Mouse (Mus musculus) lung, embryonic 16.5 days (tissue): ENCODE measurements around the gene Gsta3. TPM values are rescaled to one million over a fixed set of nuclear protein-coding genes. Genes with fewer than 3 reads are reported as not detected.

Experiments used
- ATAC-seq: fragments of 200-750 bp; cut with Nextera tagmentation; 2 replicates; pipeline ENCODE4 v1.8.0; 2017; ENCODE audit warnings: low read depth, mild to moderate bottlenecking, moderate library complexity
- H3K27ac ChIP-seq: fragments of 300-500 bp; sonication (generic); 2 replicates; pipeline ENCODE4 v1.5.1; 2014; ENCODE audit warnings: mild to moderate bottlenecking, control low read depth, low read length
- H3K27me3 ChIP-seq: fragments of 300-500 bp; sonication (generic); 2 replicates; pipeline ENCODE4 v1.6.1; 2014; ENCODE audit warnings: low read depth, low read length, mixed read lengths; ENCODE audit not compliant: control insufficient read depth, insufficient read depth
- H3K36me3 ChIP-seq: fragments of 300-500 bp; sonication (generic); 2 replicates; pipeline ENCODE4 v1.6.1; 2014; ENCODE audit warnings: low read length; ENCODE audit not compliant: control insufficient read depth, insufficient read depth
- H3K4me1 ChIP-seq: fragments of 300-500 bp; sonication (generic); replicated peaks from 2 replicates; pipeline ENCODE4 v1.6.1; 2014; ENCODE audit warnings: low read length, mixed read lengths; ENCODE audit not compliant: control insufficient read depth, insufficient read depth
- H3K4me2 ChIP-seq: fragments of 300-500 bp; sonication (generic); 2 replicates; pipeline ENCODE4 v1.6.1; 2014; ENCODE audit warnings: low read depth, low read length, control low read depth
- H3K4me3 ChIP-seq: fragments of 300-500 bp; sonication (generic); 2 replicates; pipeline ENCODE4 v1.5.1; 2014; ENCODE audit warnings: mild to moderate bottlenecking, low read length, control low read depth
- H3K9ac ChIP-seq: fragments of 300-500 bp; sonication (generic); 2 replicates; pipeline ENCODE4 v1.6.1; 2014; ENCODE audit warnings: low read length, control low read depth
- H3K9me3 ChIP-seq: fragments of 300-500 bp; sonication (generic); 2 replicates; pipeline ENCODE4 v1.6.1; 2016; ENCODE audit warnings: low read length; ENCODE audit not compliant: control insufficient read depth
- WGBS: fragments of 180-500 bp; shearing (Covaris S2); extraction: QIAGEN DNeasy Blood & Tissue Kit; methylation state at CpG from one replicate; pipeline ENCODE4 v1.1.7; 2014; 5-methylcytosine and 5-hydroxymethylcytosine counted together
- polyA plus RNA-seq: library from polyadenylated mRNA; unstranded; fragments of >200 nt; fragmentation: Nextera tagmentation; extraction: Ambion mirVana; gene quantifications from 2 replicates; pipeline ENCODE4 v1.2.1, GENCODE M21; 2015

The Gsta3 gene
- polyA plus RNA-seq, 1 experiment from 2014 or later, result 2.5 TPM

- ATAC-seq, result peak; percentile 45; the same call in 1 of the 2 replicates
- H3K27ac ChIP-seq, result no peak overlapping the region
- H3K4me2 ChIP-seq, result no peak overlapping the region
- H3K4me3 ChIP-seq, result no peak overlapping the region
- H3K36me3 ChIP-seq, result no peaks in the 10 kb centered on the region
- H3K27me3 ChIP-seq, result no peaks in the 10 kb centered on the region
- H3K9me3 ChIP-seq, result no peaks in the 10 kb centered on the region
- WGBS, result 53% methylated on average over 5 of the region's 5 CpGs
- no peak overlapping the region for H3K9ac ChIP-seq
- H3K4me1 ChIP-seq, result no peaks in the 10 kb centered on the region
Measured at GRCm38 (mm10) chr1:21231744-21232464, 8.5 kb upstream of the Gsta3 start.

- H3K9me3 ChIP-seq, result no peaks in the 10 kb centered on the region
- no peaks in the 10 kb centered on the region for H3K27me3 ChIP-seq
- no peak for ATAC-seq
- no peak overlapping the region for H3K4me3 ChIP-seq
- no peaks in the 10 kb centered on the region for H3K4me1 ChIP-seq
- H3K36me3 ChIP-seq, result no peaks in the 10 kb centered on the region
- 81% methylated on average over 1 of the region's 1 CpGs for WGBS
- no peak overlapping the region for H3K4me2 ChIP-seq
- H3K27ac ChIP-seq, result no peak overlapping the region
- H3K9ac ChIP-seq, result no peak overlapping the region
Measured at GRCm38 (mm10) chr1:21232516-21232915, 7.9 kb upstream of the Gsta3 start.

GRCm38 (mm10) chr1:21235359-21235758 lies 5.0 kb upstream of the Gsta3 start:
- Histone ChIP-seq H3K27me3 (no peaks in the 10 kb centered on the region), H3K36me3 (no peaks in the 10 kb centered on the region), H3K27ac (no peak overlapping the region), H3K4me3 (no peak overlapping the region), H3K9me3 (no peaks in the 10 kb centered on the region), H3K4me2 (no peak overlapping the region), H3K9ac (no peak overlapping the region), H3K4me1 (no peaks in the 10 kb centered on the region)
- 76% methylated on average over 6 of the region's 6 CpGs for WGBS
- ATAC-seq, result no peak

- Histone ChIP-seq H3K9ac (no peak overlapping the region), H3K27ac (no peak overlapping the region), H3K4me1 (no peaks in the 10 kb centered on the region), H3K27me3 (no peaks in the 10 kb centered on the region), H3K4me3 (no peak overlapping the region), H3K9me3 (no peaks in the 10 kb centered on the region), H3K4me2 (no peak overlapping the region), H3K36me3 (no peaks in the 10 kb centered on the region)
- WGBS, result 77% methylated on average over 1 of the region's 1 CpGs
- no peak for ATAC-seq
Measured at GRCm38 (mm10) chr1:21241096-21241495, 707 bp downstream of the Gsta3 start.

- ATAC-seq, result no peak
- H3K4me2 ChIP-seq, result no peak overlapping the region
- no peaks in the 10 kb centered on the region for H3K36me3 ChIP-seq
- H3K9me3 ChIP-seq, result no peaks in the 10 kb centered on the region
- H3K9ac ChIP-seq, result no peak overlapping the region
- WGBS, result 54% methylated on average over 4 of the region's 4 CpGs
- H3K4me3 ChIP-seq, result no peak overlapping the region
- H3K27ac ChIP-seq, result no peak overlapping the region
- H3K27me3 ChIP-seq, result no peaks in the 10 kb centered on the region
- H3K4me1 ChIP-seq, result no peaks in the 10 kb centered on the region
Measured at GRCm38 (mm10) chr1:21244290-21244960, 4.0 kb downstream of the Gsta3 start.

- H3K4me1 ChIP-seq, result no peaks in the 10 kb centered on the region
- no peak overlapping the region for H3K9ac ChIP-seq
- H3K27ac ChIP-seq, result no peak overlapping the region
- no peaks in the 10 kb centered on the region for H3K36me3 ChIP-seq
- H3K4me2 ChIP-seq, result no peak overlapping the region
- H3K27me3 ChIP-seq, result no peaks in the 10 kb centered on the region
- no peak overlapping the region for H3K4me3 ChIP-seq
- H3K9me3 ChIP-seq, result no peaks in the 10 kb centered on the region
- 67% methylated on average over 3 of the region's 3 CpGs for WGBS
- no peak for ATAC-seq
Measured at GRCm38 (mm10) chr1:21246136-21246535, 5.7 kb downstream of the Gsta3 start.

- no peaks in the 10 kb centered on the region; the same call in 1 of the 2 replicates for H3K4me1 ChIP-seq
- H3K4me2 ChIP-seq, result no peak overlapping the region
- no peak for ATAC-seq
- no peak overlapping the region for H3K27ac ChIP-seq
- H3K9ac ChIP-seq, result no peak overlapping the region
- no peaks in the 10 kb centered on the region for H3K36me3 ChIP-seq
- H3K9me3 ChIP-seq, result no peaks in the 10 kb centered on the region
- no peak overlapping the region for H3K4me3 ChIP-seq
- no peaks in the 10 kb centered on the region for H3K27me3 ChIP-seq
Measured at GRCm38 (mm10) chr1:21247896-21248295, 7.5 kb downstream of the Gsta3 start.

- 72% methylated on average over 9 of the region's 9 CpGs for WGBS
- Histone ChIP-seq H3K9me3 (no peaks in the 10 kb centered on the region), H3K36me3 (no peaks in the 10 kb centered on the region), H3K27me3 (no peaks in the 10 kb centered on the region), H3K9ac (no peak overlapping the region), H3K4me2 (no peak overlapping the region), H3K27ac (no peak overlapping the region), H3K4me3 (no peak overlapping the region), H3K4me1 (no peaks in the 10 kb centered on the region; the same call in 1 of the 2 replicates)
- ATAC-seq, result no peak
Measured at GRCm38 (mm10) chr1:21248560-21249390, 8.4 kb downstream of the Gsta3 start.

GRCm38 (mm10) chr1:21251661-21252060 lies 11.3 kb downstream of the Gsta3 start:
- Histone ChIP-seq H3K4me1 (no peaks in the 10 kb centered on the region; the same call in 1 of the 2 replicates), H3K4me2 (no peak overlapping the region), H3K9ac (no peak overlapping the region), H3K27me3 (no peaks in the 10 kb centered on the region), H3K4me3 (no peak overlapping the region), H3K9me3 (no peaks in the 10 kb centered on the region), H3K27ac (no peak overlapping the region), H3K36me3 (no peaks in the 10 kb centered on the region)
- no peak for ATAC-seq
- WGBS, result 71% methylated on average over 6 of the region's 6 CpGs
